Comparison of ENCODE assay signal across 9 mouse cellular contexts in genomic region chr7:126467271-126467670, GRCm38 (mm10). TPM values are rescaled to one million over a fixed set of nuclear protein-coding genes. Genes with fewer than 3 reads are reported as not detected.
A peak's percentile ranks its signal among the peaks of the same experiment; 100 is the strongest.
DNase-seq lines count a peak whose midpoint lies in the region; ATAC-seq and TF ChIP-seq lines count a peak whose summit lies in the region.
"Had no signal": no experiment of that assay in that cellular context is flagged by ENCODE, and none has a peak within 500 bp of the region (broad histone marks: within the 10 kb centered on the region; RNA-seq: fewer than 3 reads in every experiment).

No protein-coding gene starts in this region.

- ATAC-seq in heart, postnatal 0 days (ENCODE audit: insufficient read depth, low read depth): no peak
- ATAC-seq in megakaryocyte-erythroid progenitor cell, adult 5-6 weeks (replicated peaks; ENCODE audit: low FRiP score, low TSS enrichment, poor library complexity, severe bottlenecking): peak; percentile 54

- H3K9me3 ChIP-seq in heart, postnatal 0 days (replicated peaks; ENCODE audit: control insufficient read depth, low read length): no peaks in the 10 kb centered on the region
- H3K9me3 ChIP-seq: midbrain, embryonic 12.5 days had no signal

- peaks cover 52% of the 10 kb centered on the region for H3K36me3 ChIP-seq in heart, postnatal 0 days (replicated peaks; ENCODE audit: control insufficient read depth, insufficient read depth, low read length)

- peak; percentile 57 to 82 for DNase-seq in adrenal gland, adult (ENCODE audit: inconsistent age in 2 of 2, low spot score in 1 of 2)
- DNase-seq in adrenal gland, adult 8-10 months: no peak
- DNase-seq in layer of hippocampus, postnatal 25 days (ENCODE audit: extremely low spot score in 1 of 2, low spot score in 1 of 2): peak; percentile 25 to 52
- DNase-seq in layer of hippocampus, adult 8-10 months (ENCODE audit: low spot score in 2 of 2): no peak
- no peak for DNase-seq in heart, postnatal 0 days (ENCODE audit: low spot score)
- DNase-seq in thymus, postnatal 14 days: peak; percentile 68

- no peak overlapping the region for H3K9ac ChIP-seq in heart, postnatal 0 days (replicated peaks; ENCODE audit: low read depth, low read length)
- H3K9ac ChIP-seq: midbrain, embryonic 12.5 days had no signal

- no peaks in the 10 kb centered on the region for H3K27me3 ChIP-seq in heart, postnatal 0 days (ENCODE audit: control insufficient read depth, insufficient read depth, low read length)
- H3K27me3 ChIP-seq: midbrain, embryonic 12.5 days had no signal

- H3K4me1 ChIP-seq in bone marrow, adult 2 months (ENCODE audit: control insufficient read depth, insufficient read depth, low read length): peaks cover 5% of the 10 kb centered on the region
- H3K4me1 ChIP-seq in heart, postnatal 0 days (ENCODE audit: control insufficient read depth, insufficient read depth): peaks cover 23% of the 10 kb centered on the region
- H3K4me1 ChIP-seq: midbrain, embryonic 12.5 days had no signal

- WGBS in bone marrow, adult 2 months: 50% methylated on average over 5 of the region's 5 CpGs
- 67% methylated on average over 5 of the region's 5 CpGs for WGBS in heart, postnatal 0 days

- no peak for TF ChIP-seq EP300 in heart, postnatal 0 days (IDR thresholded peaks at IDR 0.05; ENCODE audit: low read depth)

- no peak overlapping the region for H3K27ac ChIP-seq in bone marrow, adult 2 months (ENCODE audit: control insufficient read depth, insufficient read depth, low read depth, low read length, poor library complexity)
- H3K27ac ChIP-seq in heart, postnatal 0 days (ENCODE audit: low read depth): no peak overlapping the region
- H3K27ac ChIP-seq: midbrain, embryonic 12.5 days had no signal

- no peak for TF ChIP-seq POLR2A in bone marrow, adult 2 months (IDR thresholded peaks at IDR 0.05; ENCODE audit: borderline replicate concordance, control insufficient read depth, low read depth, low read length)

- H3K4me3 ChIP-seq in bone marrow, adult 2 months (replicated peaks; ENCODE audit: control insufficient read depth, low read depth, low read length): no peak overlapping the region
- H3K4me3 ChIP-seq in heart, postnatal 0 days (ENCODE audit: low read depth, low read length): no peak overlapping the region
- H3K4me3 ChIP-seq: midbrain, embryonic 12.5 days had no signal

- TF ChIP-seq CTCF in bone marrow, adult 2 months (IDR thresholded peaks at IDR 0.05; ENCODE audit: control insufficient read depth, insufficient read depth, low read length): peak; percentile 71
- peak; percentile 54 for TF ChIP-seq CTCF in heart, postnatal 0 days (IDR thresholded peaks at IDR 0.05; ENCODE audit: low read depth)

- H3K4me2 ChIP-seq in heart, postnatal 0 days (ENCODE audit: low read depth, low read length): no peak overlapping the region
- H3K4me2 ChIP-seq: midbrain, embryonic 12.5 days had no signal

RNA-seq across cellular contexts. Expression of gene Atp2a1, which starts 4.4 kb away (rescaled TPM):
- total RNA-seq in adrenal gland, adult 8-10 months (2022): under 1 TPM in 1 of 4 experiments, not detected in 3; 0.08 TPM
- 1 to 10 TPM in 1 of 2 experiments, under 1 TPM in 1; 0.76 to 1.0 TPM for total RNA-seq in layer of hippocampus, postnatal 25 days (2021)
- total RNA-seq in layer of hippocampus, adult 8-10 months (2022): 1 to 10 TPM in 3 of 4 experiments, under 1 TPM in 1; 0.99 to 5.6 (median 1.2) TPM
- polyA plus RNA-seq in bone marrow, adult 2 months (2011; ENCODE audit: insufficient read depth, insufficient read length, low replicate concordance, missing spikeins): 12.0 and 13.4 TPM in 2 replicates
- 0.92 and 3.8 TPM in 2 replicates for total RNA-seq in heart, postnatal 0 days (2014; rRNA removed; ENCODE audit: low replicate concordance)
- 0.40 and 0.92 TPM in 2 replicates for polyA plus RNA-seq in heart, postnatal 0 days (2015; fragmentation: Nextera tagmentation; extraction: Ambion mirVana)
- total RNA-seq in megakaryocyte-erythroid progenitor cell, adult 5-6 weeks (2014; fragmentation: Nextera tagmentation): 2.3 TPM in 1 of 2 replicates, not detected in the other
- 0.15 and 0.61 TPM in 2 replicates for total RNA-seq in megakaryocyte-erythroid progenitor cell, adult 5-6 weeks (2017)

RNA-seq across cellular contexts. Expression of gene Sh2b1, which starts 8.0 kb away (rescaled TPM):
- 10 to 100 TPM; 54.3 to 78.7 (median 65.2) TPM for total RNA-seq in adrenal gland, adult 8-10 months (2022)
- 10 to 100 TPM; 70.8 to 73.1 TPM for total RNA-seq in layer of hippocampus, postnatal 25 days (2021)
- total RNA-seq in layer of hippocampus, adult 8-10 months (2022): 10 to 100 TPM; 66.0 to 70.3 (median 67.3) TPM
- polyA plus RNA-seq in bone marrow, adult 2 months (2011; ENCODE audit: insufficient read depth, insufficient read length, low replicate concordance, missing spikeins): 34.4 and 95.0 TPM in 2 replicates
- total RNA-seq in heart, postnatal 0 days (2014; rRNA removed; ENCODE audit: low replicate concordance): 22.6 and 30.3 TPM in 2 replicates
- 34.4 and 34.5 TPM in 2 replicates for polyA plus RNA-seq in heart, postnatal 0 days (2015; fragmentation: Nextera tagmentation; extraction: Ambion mirVana)
- 24.8 and 49.2 TPM in 2 replicates for total RNA-seq in megakaryocyte-erythroid progenitor cell, adult 5-6 weeks (2014; fragmentation: Nextera tagmentation)
- 11.7 and 11.9 TPM in 2 replicates for total RNA-seq in megakaryocyte-erythroid progenitor cell, adult 5-6 weeks (2017)

RNA-seq across cellular contexts. Expression of gene Tufm, which starts 19.9 kb away (rescaled TPM):
- total RNA-seq in adrenal gland, adult 8-10 months (2022): 100 to 1,000 TPM; 205 to 255 (median 223) TPM
- total RNA-seq in layer of hippocampus, postnatal 25 days (2021): 10 to 100 TPM; 77.2 to 78.8 TPM
- total RNA-seq in layer of hippocampus, adult 8-10 months (2022): 10 to 100 TPM; 68.9 to 84.1 (median 80.1) TPM
- 16.7 and 36.3 TPM in 2 replicates for polyA plus RNA-seq in bone marrow, adult 2 months (2011; ENCODE audit: insufficient read depth, insufficient read length, low replicate concordance, missing spikeins)
- 151 and 153 TPM in 2 replicates for total RNA-seq in heart, postnatal 0 days (2014; rRNA removed; ENCODE audit: low replicate concordance)
- 199 and 205 TPM in 2 replicates for polyA plus RNA-seq in heart, postnatal 0 days (2015; fragmentation: Nextera tagmentation; extraction: Ambion mirVana)
- 128 and 168 TPM in 2 replicates for total RNA-seq in megakaryocyte-erythroid progenitor cell, adult 5-6 weeks (2014; fragmentation: Nextera tagmentation)
- total RNA-seq in megakaryocyte-erythroid progenitor cell, adult 5-6 weeks (2017): 92.9 and 141 TPM in 2 replicates

RNA-seq across cellular contexts. Expression of gene Atxn2l, which starts 36.0 kb away (rescaled TPM):
- total RNA-seq in adrenal gland, adult 8-10 months (2022): 100 to 1,000 TPM in 2 of 4 experiments, 10 to 100 TPM in 2; 83.3 to 141 (median 110) TPM
- total RNA-seq in layer of hippocampus, postnatal 25 days (2021): 100 to 1,000 TPM; 101 to 134 TPM
- 100 to 1,000 TPM; 113 to 133 (median 125) TPM for total RNA-seq in layer of hippocampus, adult 8-10 months (2022)
- polyA plus RNA-seq in bone marrow, adult 2 months (2011; ENCODE audit: insufficient read depth, insufficient read length, low replicate concordance, missing spikeins): 78.5 and 156 TPM in 2 replicates
- 21.8 and 35.6 TPM in 2 replicates for total RNA-seq in heart, postnatal 0 days (2014; rRNA removed; ENCODE audit: low replicate concordance)
- polyA plus RNA-seq in heart, postnatal 0 days (2015; fragmentation: Nextera tagmentation; extraction: Ambion mirVana): 13.4 and 14.1 TPM in 2 replicates
- 162 and 199 TPM in 2 replicates for total RNA-seq in megakaryocyte-erythroid progenitor cell, adult 5-6 weeks (2014; fragmentation: Nextera tagmentation)
- total RNA-seq in megakaryocyte-erythroid progenitor cell, adult 5-6 weeks (2017): 28.4 and 42.7 TPM in 2 replicates

RNA-seq across cellular contexts. Expression of gene Rabep2, which starts 38.7 kb away (rescaled TPM):
- 100 to 1,000 TPM in 2 of 4 experiments, 10 to 100 TPM in 2; 52.1 to 174 (median 93.2) TPM for total RNA-seq in adrenal gland, adult 8-10 months (2022)
- total RNA-seq in layer of hippocampus, postnatal 25 days (2021): 10 to 100 TPM in 1 of 2 experiments, 1 to 10 TPM in 1; 9.8 to 13.5 TPM
- 10 to 100 TPM; 15.6 to 22.1 (median 17.1) TPM for total RNA-seq in layer of hippocampus, adult 8-10 months (2022)
- 10.7 and 28.6 TPM in 2 replicates for polyA plus RNA-seq in bone marrow, adult 2 months (2011; ENCODE audit: insufficient read depth, insufficient read length, low replicate concordance, missing spikeins)
- 20.2 and 24.8 TPM in 2 replicates for total RNA-seq in heart, postnatal 0 days (2014; rRNA removed; ENCODE audit: low replicate concordance)
- polyA plus RNA-seq in heart, postnatal 0 days (2015; fragmentation: Nextera tagmentation; extraction: Ambion mirVana): 15.0 and 16.4 TPM in 2 replicates
- 10.2 and 13.9 TPM in 2 replicates for total RNA-seq in megakaryocyte-erythroid progenitor cell, adult 5-6 weeks (2014; fragmentation: Nextera tagmentation)
- total RNA-seq in megakaryocyte-erythroid progenitor cell, adult 5-6 weeks (2017): 11.5 and 14.0 TPM in 2 replicates

Comparison
In these comparisons a context has a peak if more than half of its experiments do, and no peak if none do; other contexts are left out.
1. DNase-seq: peak in adrenal gland, adult (2 of 2), layer of hippocampus, postnatal 25 days (2 of 2) and thymus, postnatal 14 days (single experiment); none in adrenal gland, adult 8-10 months (single experiment), layer of hippocampus, adult 8-10 months (0 of 2) and heart, postnatal 0 days (single experiment).